Mouse (Mus musculus) testis, adult 2 months (tissue): ENCODE results near the gene Eif3b. TPM values are rescaled to one million over a fixed set of nuclear protein-coding genes. Genes with fewer than 3 reads are reported as not detected.

Source experiments
- H3K27ac ChIP-seq: fragments of 200-500 bp; 2 replicates; pipeline ENCODE4 v1.5.1; 2012; ENCODE audit warnings: low read depth, low read length; ENCODE audit not compliant: control insufficient read depth, insufficient read depth
- H3K27me3 ChIP-seq: fragments of 200-500 bp; 2 replicates; pipeline ENCODE4 v1.6.1; 2012; ENCODE audit warnings: mild to moderate bottlenecking, low read length, moderate library complexity; ENCODE audit not compliant: control insufficient read depth, insufficient read depth
- H3K36me3 ChIP-seq: fragments of 200-500 bp; 2 replicates; pipeline ENCODE4 v1.6.1; 2012; ENCODE audit warnings: mild to moderate bottlenecking, low read length; ENCODE audit not compliant: control insufficient read depth, insufficient read depth
- H3K4me1 ChIP-seq: fragments of 200-500 bp; 2 replicates; pipeline ENCODE4 v1.6.1; 2012; ENCODE audit warnings: low read length; ENCODE audit not compliant: control insufficient read depth, insufficient read depth
- H3K4me3 ChIP-seq: fragments of 200-500 bp; 2 replicates; pipeline ENCODE4 v1.5.1; 2012; ENCODE audit warnings: low read depth, mild to moderate bottlenecking, low read length, moderate library complexity, mixed read lengths; ENCODE audit not compliant: control insufficient read depth
- CTCF ChIP-seq: fragments of 200-500 bp; IDR thresholded peaks from 2 replicates; pipeline ENCODE4 v1.5.1; 2012; ENCODE audit warnings: low read depth, mild to moderate bottlenecking, inconsistent platforms, low read length, moderate library complexity; ENCODE audit not compliant: control insufficient read depth, insufficient read depth, insufficient replicate concordance
- POLR2A ChIP-seq: fragments of 200-500 bp; IDR thresholded peaks from 2 replicates; pipeline ENCODE4 v1.6.1; 2012; ENCODE audit warnings: low read depth, mild to moderate bottlenecking, inconsistent platforms, low read length, moderate library complexity; ENCODE audit not compliant: control insufficient read depth
- polyA plus RNA-seq: library from polyadenylated mRNA; depleted of rRNA; stranded (reverse); fragments of >200 nt; gene quantifications from 2 replicates; pipeline ENCODE4 v1.2.3, GENCODE M21; 2012

Eif3b gene
- polyA plus RNA-seq, 1 experiment: 249 TPM

DNA sequence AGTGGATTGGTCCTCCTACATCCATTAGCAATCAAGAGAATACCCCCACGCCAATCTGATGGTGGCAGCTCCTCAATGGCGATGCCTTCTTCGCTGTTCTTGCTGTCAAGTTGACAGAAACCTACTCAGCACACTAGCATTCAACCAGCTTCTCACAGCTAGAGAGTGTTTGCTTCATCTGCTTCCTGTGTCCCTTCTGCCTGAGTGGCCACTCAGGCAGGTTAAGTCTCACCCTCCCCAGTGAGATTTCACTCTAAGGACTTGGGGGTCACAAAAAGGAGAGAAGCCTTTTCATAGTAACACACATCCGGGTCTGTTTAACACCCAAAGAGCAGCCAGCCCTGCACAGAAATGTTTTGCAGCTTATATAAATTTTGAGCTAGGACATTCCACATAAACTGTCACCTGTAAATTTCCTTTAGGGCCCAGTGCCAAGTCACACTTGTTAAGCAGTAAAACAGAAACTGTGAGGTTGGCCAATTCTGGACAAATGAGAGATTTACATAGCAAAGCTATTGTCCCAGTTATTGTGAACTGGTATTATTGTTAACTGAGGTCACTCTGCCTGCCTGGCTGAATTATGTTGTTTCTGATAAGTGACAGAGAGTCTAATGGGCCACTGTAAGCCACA, 16.4 kb upstream of the Eif3b start:
- Histone ChIP-seq H3K4me3 (no peak overlapping the region), H3K27me3 (no peaks in the 10 kb centered on the region), H3K4me1 (no peaks in the 10 kb centered on the region), H3K27ac (no peak overlapping the region), H3K36me3 (no peaks in the 10 kb centered on the region)
- TF ChIP-seq CTCF (no peak), POLR2A (no peak)

DNA sequence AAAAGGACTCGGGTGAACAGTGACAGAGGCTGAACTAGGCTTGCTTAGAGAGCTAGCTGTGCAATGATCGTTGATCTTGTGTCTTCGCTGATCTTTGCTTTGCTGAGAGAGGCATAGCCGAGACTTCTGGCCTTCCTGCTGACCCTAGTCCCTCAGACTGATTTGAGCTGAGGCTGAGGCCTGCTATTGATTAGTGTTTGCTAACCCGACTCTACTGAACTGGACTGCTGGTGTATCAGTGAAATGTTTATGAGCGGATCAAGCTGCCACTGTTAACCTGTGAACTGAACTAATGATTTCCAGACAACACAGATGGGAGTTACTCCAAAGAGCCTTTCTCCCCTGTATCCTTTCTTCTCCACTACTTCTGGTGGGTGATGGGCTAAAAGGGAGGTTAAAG, 14.0 kb upstream of the Eif3b start:
- Histone ChIP-seq H3K27ac (no peak overlapping the region), H3K36me3 (no peaks in the 10 kb centered on the region), H3K27me3 (no peaks in the 10 kb centered on the region), H3K4me1 (no peaks in the 10 kb centered on the region), H3K4me3 (no peak overlapping the region)
- TF ChIP-seq CTCF (no peak), POLR2A (no peak)

DNA sequence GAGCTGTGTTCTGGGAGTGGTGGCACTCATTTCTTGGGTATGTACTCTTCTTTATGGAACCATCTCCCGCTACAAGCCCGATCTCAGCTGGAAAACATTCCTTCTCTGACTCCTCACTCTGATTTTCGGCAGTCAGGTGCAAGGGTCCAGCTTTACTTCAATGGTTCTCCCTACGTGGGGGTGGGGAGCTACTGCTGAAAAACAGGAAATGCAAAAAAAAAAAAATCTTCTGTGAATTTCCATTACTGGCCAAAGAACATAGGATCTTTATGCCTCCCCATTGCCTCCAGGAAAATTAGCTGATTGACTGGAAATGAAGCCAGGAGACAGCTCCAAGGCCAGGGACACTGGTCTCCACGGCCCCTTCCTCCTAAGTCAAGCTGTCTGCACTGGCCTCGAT, 12.5 kb upstream of the Eif3b start:
- TF ChIP-seq CTCF: no peak
- TF ChIP-seq POLR2A: no peak
- Histone ChIP-seq H3K4me1 (no peaks in the 10 kb centered on the region), H3K4me3 (no peak overlapping the region), H3K36me3 (no peaks in the 10 kb centered on the region), H3K27me3 (no peaks in the 10 kb centered on the region), H3K27ac (no peak overlapping the region; the same call in 1 of the 2 replicates)

DNA sequence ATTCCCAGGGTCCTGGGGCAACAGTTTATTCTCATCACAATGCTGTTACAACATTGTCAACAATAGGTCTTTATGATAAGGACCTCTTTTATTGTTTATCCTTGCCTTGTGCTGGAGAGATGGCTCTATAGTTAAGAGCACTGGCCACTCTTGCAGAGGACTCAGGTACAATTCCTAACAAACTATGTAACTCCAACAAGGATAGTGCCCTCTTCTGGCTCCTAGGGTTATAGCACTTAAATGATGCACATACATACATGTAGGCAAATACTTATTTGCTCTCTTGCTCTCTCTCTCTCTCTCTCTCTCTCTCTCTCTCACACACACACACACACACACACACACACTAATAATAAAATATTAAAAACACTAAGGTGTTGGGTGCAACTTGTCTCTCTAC, 10.3 kb upstream of the Eif3b start:
- Histone ChIP-seq H3K4me3 (no peak overlapping the region), H3K36me3 (no peaks in the 10 kb centered on the region), H3K27me3 (no peaks in the 10 kb centered on the region), H3K4me1 (no peaks in the 10 kb centered on the region), H3K27ac (no peak overlapping the region)
- TF ChIP-seq POLR2A (no peak), CTCF (no peak)

DNA sequence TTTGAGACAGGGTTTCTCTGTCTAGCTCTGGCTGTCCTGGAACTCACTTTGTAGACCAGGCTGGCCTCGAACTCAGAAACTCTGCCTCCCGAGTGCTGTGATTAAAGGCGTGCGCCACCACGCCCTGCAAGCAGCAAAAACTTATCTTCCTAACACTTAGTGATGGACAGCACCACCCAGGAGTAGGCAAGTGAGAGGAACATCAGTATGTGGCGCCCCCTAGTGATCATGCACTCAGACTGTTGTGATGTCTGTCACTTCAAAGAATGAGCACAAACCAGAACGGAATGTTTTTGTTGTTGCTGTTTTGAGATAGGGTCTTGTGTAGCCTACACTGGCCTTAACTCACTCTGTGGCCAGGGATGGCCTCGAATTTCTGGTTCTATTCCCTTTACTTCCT, 7.8 kb upstream of the Eif3b start:
- Histone ChIP-seq H3K4me1 (no peaks in the 10 kb centered on the region), H3K27me3 (no peaks in the 10 kb centered on the region), H3K27ac (no peak overlapping the region), H3K4me3 (no peak overlapping the region), H3K36me3 (no peaks in the 10 kb centered on the region)
- peak; percentile 56; the same call in 1 of the 2 replicates for TF ChIP-seq CTCF
- TF ChIP-seq POLR2A: no peak

DNA sequence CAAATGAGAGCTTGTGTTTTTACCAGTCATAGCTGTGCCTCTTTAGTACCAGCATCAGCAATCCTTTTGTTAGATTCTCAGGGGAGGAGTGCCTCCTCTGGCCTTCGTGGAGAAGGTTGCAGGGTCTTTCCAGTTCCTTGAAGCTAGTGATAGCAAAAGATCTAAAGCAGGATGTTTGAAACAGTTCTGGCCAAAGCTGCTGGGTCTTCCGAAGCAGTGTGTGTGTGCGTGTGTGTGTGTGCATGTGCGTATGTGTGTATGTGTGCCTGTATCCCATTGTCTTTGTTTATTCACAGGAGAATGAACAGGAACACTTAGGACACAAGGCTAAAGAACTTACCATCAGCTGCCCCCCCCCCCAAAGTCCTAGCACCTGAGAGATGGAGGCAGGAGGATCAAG, 4.5 kb upstream of the Eif3b start:
- Histone ChIP-seq H3K4me1 (peaks cover 2% of the 10 kb centered on the region; the same call in 1 of the 2 replicates), H3K4me3 (no peak overlapping the region), H3K27ac (no peak overlapping the region), H3K36me3 (no peaks in the 10 kb centered on the region), H3K27me3 (no peaks in the 10 kb centered on the region)
- TF ChIP-seq POLR2A (no peak), CTCF (no peak)

DNA sequence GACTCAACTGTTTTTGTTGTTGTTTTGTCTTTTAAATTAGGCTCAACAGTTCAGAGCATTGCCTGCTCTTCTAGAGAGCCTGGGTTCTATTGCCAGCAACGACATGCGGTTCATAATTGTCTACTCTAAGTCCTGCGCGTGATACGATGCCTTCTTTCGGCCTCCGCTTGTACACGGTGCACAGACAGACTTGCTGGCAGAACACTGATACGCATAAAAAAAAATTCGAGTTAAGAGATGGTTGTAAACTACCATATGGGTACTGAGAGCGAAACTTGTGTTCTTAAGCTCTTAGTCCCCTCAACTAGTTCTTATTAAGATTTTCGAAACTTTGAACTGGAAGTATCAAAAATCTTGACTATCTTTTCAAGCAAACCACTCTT, 1.0 kb upstream of the Eif3b start:
- TF ChIP-seq CTCF: no peak
- TF ChIP-seq POLR2A: no peak
- peak overlapping the region; percentile 99 for H3K4me3 ChIP-seq
- no peaks in the 10 kb centered on the region for H3K27me3 ChIP-seq

DNA sequence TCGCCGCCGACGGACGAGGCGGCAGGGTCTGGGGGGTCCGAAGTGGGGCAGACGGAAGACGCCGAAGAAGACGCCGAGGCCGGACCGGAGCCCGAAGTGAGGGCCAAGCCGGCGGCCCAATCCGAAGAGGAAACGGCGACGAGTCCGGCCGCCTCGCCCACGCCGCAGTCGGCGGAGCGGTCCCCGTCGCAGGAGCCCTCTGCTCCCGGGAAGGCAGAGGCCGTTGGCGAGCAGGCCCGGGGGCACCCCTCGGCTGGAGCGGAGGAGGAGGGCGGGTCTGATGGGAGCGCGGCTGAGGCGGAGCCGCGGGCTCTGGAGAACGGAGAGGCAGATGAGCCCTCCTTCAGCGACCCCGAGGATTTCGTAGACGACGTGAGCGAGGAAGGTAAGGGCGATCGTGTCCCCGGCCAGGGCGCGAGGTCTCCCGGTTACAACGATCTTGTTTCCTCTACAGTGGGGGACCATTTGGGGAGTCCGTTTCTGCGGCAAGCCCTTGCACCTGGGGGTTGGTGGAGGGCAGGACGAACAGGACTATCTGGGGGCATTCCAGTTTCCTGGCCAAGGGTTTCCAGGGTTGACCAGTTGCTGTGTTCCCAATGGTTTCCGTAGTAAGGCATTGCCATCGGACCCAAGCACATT, 433 bp downstream of the Eif3b start:
- H3K36me3 ChIP-seq: peaks cover 1% of the 10 kb centered on the region; the same call in 1 of the 2 replicates
- H3K4me3 ChIP-seq: peak overlapping the region; percentile 93
- H3K27me3 ChIP-seq: no peaks in the 10 kb centered on the region
- H3K27ac ChIP-seq: peak overlapping the region; percentile 77
- no peak for TF ChIP-seq CTCF
- TF ChIP-seq POLR2A: 0 out of 2 replicates have a peak, but pooled peaks have one; percentile 3
- peaks cover 9% of the 10 kb centered on the region for H3K4me1 ChIP-seq

More for the DNA sequence above, 1.0 kb upstream of the Eif3b start:
- H3K4me1 ChIP-seq: peaks cover 9% of the 10 kb centered on the region
- peak overlapping the region; percentile 98 for H3K27ac ChIP-seq
- peaks cover 1% of the 10 kb centered on the region; the same call in 1 of the 2 replicates for H3K36me3 ChIP-seq
